Mouse (Mus musculus) frontal cortex, postnatal 10 days (tissue): ENCODE data around the gene Ccdc155.
A peak's percentile ranks its signal among the peaks of the same experiment; 100 is the strongest.
"Not testable (repeated sequence)": the region's sequence is repeated elsewhere in the genome, so short reads cannot be mapped to it uniquely, and the experiment has no call there.

Experiments
- DNase-seq, 2 experiments: peaks; one replicate each; pipeline ENCODE4 v3.0.0; 2022; ENCODE audit warnings: low spot score in 2 of 2, mixed read lengths in 1 of 2

Gene Ccdc155

GRCm38 (mm10) chr7:45163735-45164490, 40.8 kb downstream of the Ccdc155 start, which contains the start of gene Slc17a7:
Gene Slc17a7, plus strand, starts transcription at chr7:45163949.
- no peak for DNase-seq

- DNase-seq: no peak
Measured at GRCm38 (mm10) chr7:45162996-45163615, 41.6 kb downstream of the Ccdc155 start.

GRCm38 (mm10) chr7:45162551-45162950, 42.1 kb downstream of the Ccdc155 start:
- DNase-seq: no peak

GRCm38 (mm10) chr7:45161612-45162473, 42.8 kb downstream of the Ccdc155 start:
- peak; percentile 90 to 91 for DNase-seq

GRCm38 (mm10) chr7:45160866-45161265, 43.8 kb downstream of the Ccdc155 start:
- DNase-seq: no peak

- DNase-seq: no peak
Measured at GRCm38 (mm10) chr7:45160316-45160800, 44.3 kb downstream of the Ccdc155 start.

GRCm38 (mm10) chr7:45158991-45159390, 45.7 kb downstream of the Ccdc155 start:
- no peak for DNase-seq

GRCm38 (mm10) chr7:45157459-45157858, 47.2 kb downstream of the Ccdc155 start:
- DNase-seq: no peak

- DNase-seq: no peak
Measured at GRCm38 (mm10) chr7:45156206-45156605, 48.5 kb downstream of the Ccdc155 start.

GRCm38 (mm10) chr7:45155590-45155989, 49.1 kb downstream of the Ccdc155 start:
- no peak for DNase-seq

- peak in 1 of 2 experiments; percentile 54 for DNase-seq
Measured at GRCm38 (mm10) chr7:45154993-45155514, 49.6 kb downstream of the Ccdc155 start.

- peak; percentile 94 to 98 for DNase-seq
Measured at GRCm38 (mm10) chr7:45154096-45154992, 50.3 kb downstream of the Ccdc155 start, which contains the start of the genes Pih1d1 and Aldh16a1. Gene Pih1d1, plus strand, starts transcription at chr7:45154303. Gene Aldh16a1, minus strand, starts transcription at chr7:45154584.

GRCm38 (mm10) chr7:45153586-45153985, 51.1 kb downstream of the Ccdc155 start:
- no peak for DNase-seq

GRCm38 (mm10) chr7:45153052-45153451, 51.6 kb downstream of the Ccdc155 start:
- not testable (repeated sequence) for DNase-seq

GRCm38 (mm10) chr7:45151303-45151702, 53.4 kb downstream of the Ccdc155 start:
- DNase-seq: no peak

GRCm38 (mm10) chr7:45150321-45150720, 54.4 kb downstream of the Ccdc155 start:
- no peak for DNase-seq

- no peak for DNase-seq
Measured at GRCm38 (mm10) chr7:45149545-45149944, 55.1 kb downstream of the Ccdc155 start.

GRCm38 (mm10) chr7:45148534-45149098, 56.1 kb downstream of the Ccdc155 start:
- DNase-seq: no peak

- no peak for DNase-seq
Measured at GRCm38 (mm10) chr7:45147899-45148298, 56.8 kb downstream of the Ccdc155 start.

GRCm38 (mm10) chr7:45147267-45147666, 57.4 kb downstream of the Ccdc155 start:
- no peak for DNase-seq
